Mouse (Mus musculus) brain, embryonic 14.5 days (tissue): ENCODE results near the gene Gucd1.

ENCODE experiments used
- CTCF ChIP-seq: fragments of 200-500 bp; IDR thresholded peaks from 2 replicates; pipeline ENCODE4 v1.5.1; 2012; ENCODE audit warnings: inconsistent platforms, mild to moderate bottlenecking, moderate library complexity, borderline replicate concordance; ENCODE audit not compliant: insufficient read depth, insufficient read length; ENCODE audit errors: extremely low read depth
- POLR2A ChIP-seq: fragments of 200-500 bp; IDR thresholded peaks from 2 replicates; pipeline ENCODE4 v1.6.1; 2012; ENCODE audit warnings: mild to moderate bottlenecking, inconsistent platforms, borderline replicate concordance; ENCODE audit not compliant: poor library complexity, insufficient read depth, insufficient read length, severe bottlenecking; ENCODE audit errors: extremely low read depth

DNA sequence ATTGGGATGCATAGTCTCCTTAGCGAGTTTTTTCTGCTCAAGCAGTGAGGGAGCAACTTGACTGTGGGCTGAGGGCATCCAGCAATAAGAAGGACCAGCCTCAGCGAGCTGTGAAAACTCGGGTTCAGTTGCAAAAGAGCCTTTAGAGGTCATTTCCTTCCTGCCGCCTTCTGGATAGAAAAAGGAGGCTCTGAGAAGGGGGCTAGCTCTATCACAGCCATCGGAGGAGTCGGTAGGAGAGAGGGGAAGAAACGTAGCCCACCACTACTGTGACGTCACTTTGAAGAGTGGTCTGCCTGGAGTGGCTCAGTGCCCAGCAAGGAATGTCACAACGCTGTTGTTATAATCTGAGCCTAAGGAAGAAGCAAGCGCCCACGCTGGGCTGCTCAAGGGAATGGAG is 190.7 kb downstream of the Gucd1 start:
- TF ChIP-seq CTCF, result no peak
- no peak for TF ChIP-seq POLR2A
